Comparison of ENCODE assay signal across 8 mouse cellular contexts in the genomic region with DNA sequence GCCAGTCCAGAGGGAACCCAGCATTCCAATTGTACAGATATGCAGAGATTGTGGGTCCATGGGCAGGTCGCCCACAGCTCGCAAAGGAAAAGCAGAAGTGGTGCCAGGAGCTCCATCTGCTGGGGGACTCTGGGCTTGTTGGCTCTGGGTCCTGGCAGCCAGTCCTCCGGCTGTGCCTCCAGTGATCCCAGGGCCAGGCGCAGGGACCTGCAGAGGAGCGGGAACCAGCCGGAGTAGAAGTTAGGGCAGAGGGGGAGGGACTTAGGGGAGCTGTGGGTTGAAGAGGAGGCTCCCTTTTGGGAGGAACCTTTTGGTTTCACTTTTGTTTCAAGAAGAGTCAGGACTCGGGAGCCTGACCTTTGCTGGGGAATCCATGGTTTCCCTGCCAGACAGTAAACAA. TPM values are rescaled to one million over a fixed set of nuclear protein-coding genes. Genes with fewer than 3 reads are reported as not detected.
DNase-seq lines count a peak whose midpoint lies in the region; ATAC-seq and TF ChIP-seq lines count a peak whose summit lies in the region.
"Had no signal": no experiment of that assay in that cellular context is flagged by ENCODE, and none has a peak within 500 bp of the region (broad histone marks: within the 10 kb centered on the region; RNA-seq: fewer than 3 reads in every experiment).

No protein-coding gene starts in this region.

- TF ChIP-seq CTCF in C2C12 (IDR thresholded peaks at IDR 0.05; ENCODE audit: control insufficient read depth, insufficient read depth, insufficient read length), result peak; percentile 21
- TF ChIP-seq CTCF in G1E (IDR thresholded peaks at IDR 0.05; ENCODE audit: low read depth, low read length), result no peak
- TF ChIP-seq CTCF in lung, embryonic 14.5 days (IDR thresholded peaks at IDR 0.05; ENCODE audit: low read depth), result no peak
- no peak for TF ChIP-seq CTCF in testis, adult 2 months (IDR thresholded peaks at IDR 0.05; ENCODE audit: control insufficient read depth, insufficient read depth, insufficient replicate concordance, low read depth, low read length)

- H3K9ac ChIP-seq in lung, embryonic 14.5 days, result no peak overlapping the region

- no peaks in the 10 kb centered on the region for H3K9me3 ChIP-seq in G1E (replicated peaks)
- no peaks in the 10 kb centered on the region for H3K9me3 ChIP-seq in lung, embryonic 14.5 days (ENCODE audit: low read depth, low read length)
- peaks cover 38% of the 10 kb centered on the region for H3K9me3 ChIP-seq in hindbrain, embryonic 10.5 days

- H3K79me2 ChIP-seq in C2C12 (ENCODE audit: control insufficient read depth, insufficient read depth), result no peaks in the 10 kb centered on the region

- WGBS in lung, embryonic 14.5 days, result 50% methylated on average over 7 of the region's 7 CpGs
- 61% methylated on average over 7 of the region's 7 CpGs for WGBS in hindbrain, embryonic 10.5 days

- intact Hi-C loops in heart, postnatal 10 days (cut with DNase I), result no loop called here

- H3K79me3 ChIP-seq in C2C12 (ENCODE audit: low read depth), result no peaks in the 10 kb centered on the region

- H3K4me2 ChIP-seq in lung, embryonic 14.5 days, result no peak overlapping the region

- H3K4me3 ChIP-seq in C2C12 (ENCODE audit: insufficient read depth, poor library complexity, severe bottlenecking) (no peak overlapping the region), G1E (ENCODE audit: low read depth, low read length) (peak overlapping the region; percentile 64)
- no peak overlapping the region for H3K4me3 ChIP-seq in lung, embryonic 14.5 days (ENCODE audit: low read depth, low read length)
- peak overlapping the region; percentile 7; the same call in 1 of the 2 replicates for H3K4me3 ChIP-seq in testis, adult 2 months (ENCODE audit: control insufficient read depth, low read depth, low read length)
- no peak overlapping the region for H3K4me3 ChIP-seq in hindbrain, embryonic 10.5 days

- H3K27me3 ChIP-seq in C2C12 (ENCODE audit: control insufficient read depth, insufficient read depth, insufficient read length), result no peaks in the 10 kb centered on the region
- H3K27me3 ChIP-seq in G1E (ENCODE audit: insufficient read depth, low read length), result no peaks in the 10 kb centered on the region
- no peaks in the 10 kb centered on the region for H3K27me3 ChIP-seq in lung, embryonic 14.5 days (ENCODE audit: insufficient read depth, low read length)
- H3K27me3 ChIP-seq in testis, adult 2 months (ENCODE audit: control insufficient read depth, insufficient read depth, low read length), result no peaks in the 10 kb centered on the region
- H3K27me3 ChIP-seq in hindbrain, embryonic 10.5 days (ENCODE audit: insufficient read depth, poor library complexity, severe bottlenecking), result no peaks in the 10 kb centered on the region

- peak; percentile 12 for DNase-seq in G1E (ENCODE audit: low spot score)
- peak; percentile 55 to 59 for DNase-seq in cerebellum, adult 18-20 months
- DNase-seq in heart, postnatal 10 days, result peak; percentile 12 to 16
- peak; percentile 30 for DNase-seq in lung, embryonic 14.5 days
- DNase-seq in hindbrain, embryonic 10.5 days (ENCODE audit: low spot score), result no peak

- TF ChIP-seq POLR2A in testis, adult 2 months (IDR thresholded peaks at IDR 0.05; ENCODE audit: control insufficient read depth, low read depth, low read length), result no peak

- ATAC-seq in G1E (ENCODE audit: extremely low read depth, insufficient number of reproducible peaks, low FRiP score, poor library complexity, severe bottlenecking), result peak; percentile 63
- ATAC-seq in lung, embryonic 14.5 days (ENCODE audit: insufficient read depth), result peak; percentile 84

- H3K4me1 ChIP-seq in G1E (ENCODE audit: insufficient read depth, low read depth, low read length), result peaks cover 6% of the 10 kb centered on the region
- H3K4me1 ChIP-seq in lung, embryonic 14.5 days (ENCODE audit: insufficient read depth), result no peaks in the 10 kb centered on the region
- no peaks in the 10 kb centered on the region for H3K4me1 ChIP-seq in testis, adult 2 months (ENCODE audit: control insufficient read depth, insufficient read depth, low read length)
- H3K4me1 ChIP-seq in hindbrain, embryonic 10.5 days (replicated peaks), result no peaks in the 10 kb centered on the region

- H3K27ac ChIP-seq in lung, embryonic 14.5 days (ENCODE audit: low read depth), result no peak overlapping the region
- H3K27ac ChIP-seq in testis, adult 2 months (ENCODE audit: control insufficient read depth, insufficient read depth, low read depth, low read length), result no peak overlapping the region
- no peak overlapping the region for H3K27ac ChIP-seq in hindbrain, embryonic 10.5 days

- no peaks in the 10 kb centered on the region for H3K36me3 ChIP-seq in C2C12 (ENCODE audit: control insufficient read depth, insufficient read depth)
- no peaks in the 10 kb centered on the region for H3K36me3 ChIP-seq in G1E (replicated peaks)
- H3K36me3 ChIP-seq in lung, embryonic 14.5 days (ENCODE audit: insufficient read depth), result no peaks in the 10 kb centered on the region
- H3K36me3 ChIP-seq in testis, adult 2 months (ENCODE audit: control insufficient read depth, insufficient read depth, low read length), result no peaks in the 10 kb centered on the region
- H3K36me3 ChIP-seq in hindbrain, embryonic 10.5 days, result no peaks in the 10 kb centered on the region

- no peak overlapping the region for H3ac ChIP-seq in C2C12 (ENCODE audit: control insufficient read depth, insufficient read length, low read depth)

TF ChIP-seq in C2C12, 6 proteins besides CTCF, POLR2A, EP300 and RAD21:
- no peak for TF ChIP-seq MYOG (IDR thresholded peaks at IDR 0.05; ENCODE audit: control insufficient read depth, extremely low read depth, insufficient read length)
- TF ChIP-seq CEBPB (IDR thresholded peaks at IDR 0.05; ENCODE audit: low read depth), result no peak
- TF ChIP-seq FOSL1 (IDR thresholded peaks at IDR 0.05; ENCODE audit: insufficient read depth, low read length, poor library complexity, severe bottlenecking), result no peak
- no peak for TF ChIP-seq USF1 (IDR thresholded peaks at IDR 0.05; ENCODE audit: low read depth)
- no peak for TF ChIP-seq MYOD1 (IDR thresholded peaks at IDR 0.05; ENCODE audit: control insufficient read depth, insufficient read length, low read depth)
- no peak for TF ChIP-seq MAX (IDR thresholded peaks at IDR 0.05)

RNA-seq across cellular contexts. Expression of a gene that starts 28.2 kb away (rescaled TPM):
- polyA plus RNA-seq in C2C12 (2012; fragmentation: generic; extraction: Trizol) (not detected), G1E (2012) (not detected in 2 replicates)
- total RNA-seq in G1E (2014; fragmentation: Nextera tagmentation) (not detected in 2 replicates), G1E (2017) (0.06 and 0.16 TPM in 2 replicates)
- not detected for total RNA-seq in heart, postnatal 10 days (2021)
- polyA plus RNA-seq in lung, embryonic 14.5 days (2014; fragmentation: Nextera tagmentation; extraction: Ambion mirVana), result not detected in 2 replicates
- polyA plus RNA-seq in testis, adult 2 months (2012; rRNA removed), result 0.40 TPM in 1 of 2 replicates, not detected in the other
- polyA plus RNA-seq in hindbrain, embryonic 10.5 days (2016; fragmentation: Nextera tagmentation; extraction: Ambion mirVana), result not detected in 2 replicates
- polyA plus RNA-seq: stomach, embryonic 14.5 days had no signal

RNA-seq across cellular contexts. Expression of a gene that starts 51.6 kb away (rescaled TPM):
- 22.8 TPM for polyA plus RNA-seq in C2C12 (2012; fragmentation: generic; extraction: Trizol)
- 2.7 and 7.4 TPM in 2 replicates for total RNA-seq in G1E (2014; fragmentation: Nextera tagmentation)
- 10.4 and 11.2 TPM in 2 replicates for total RNA-seq in G1E (2017)
- polyA plus RNA-seq in G1E (2012), result 97.2 and 105 TPM in 2 replicates
- total RNA-seq in heart, postnatal 10 days (2021), result 10 to 100 TPM in 1 of 2 experiments, 1 to 10 TPM in 1; 6.7 to 11.1 TPM
- polyA plus RNA-seq in lung, embryonic 14.5 days (2014; fragmentation: Nextera tagmentation; extraction: Ambion mirVana), result 7.9 and 10.3 TPM in 2 replicates
- polyA plus RNA-seq in testis, adult 2 months (2012; rRNA removed), result 46.5 and 51.0 TPM in 2 replicates
- polyA plus RNA-seq in hindbrain, embryonic 10.5 days (2016; fragmentation: Nextera tagmentation; extraction: Ambion mirVana), result 2.1 and 5.2 TPM in 2 replicates

Comparison
In these comparisons a context has a peak if more than half of its experiments do, and no peak if none do; other contexts are left out.
1. H3K4me3 ChIP-seq: peak in G1E (single experiment) and testis, adult 2 months (single experiment); none in C2C12 (single experiment), lung, embryonic 14.5 days (single experiment) and hindbrain, embryonic 10.5 days (single experiment).